Mouse (Mus musculus): ENCODE measurements around the gene Ufsp2. TPM values are rescaled to one million over a fixed set of nuclear protein-coding genes. Genes with fewer than 3 reads are reported as not detected.
A peak's percentile ranks its signal among the peaks of the same experiment; 100 is the strongest.

The Ufsp2 gene
- total and polyA plus RNA-seq, 2 experiments from 2014 or later: 16.9 to 61.4 TPM

DNA sequence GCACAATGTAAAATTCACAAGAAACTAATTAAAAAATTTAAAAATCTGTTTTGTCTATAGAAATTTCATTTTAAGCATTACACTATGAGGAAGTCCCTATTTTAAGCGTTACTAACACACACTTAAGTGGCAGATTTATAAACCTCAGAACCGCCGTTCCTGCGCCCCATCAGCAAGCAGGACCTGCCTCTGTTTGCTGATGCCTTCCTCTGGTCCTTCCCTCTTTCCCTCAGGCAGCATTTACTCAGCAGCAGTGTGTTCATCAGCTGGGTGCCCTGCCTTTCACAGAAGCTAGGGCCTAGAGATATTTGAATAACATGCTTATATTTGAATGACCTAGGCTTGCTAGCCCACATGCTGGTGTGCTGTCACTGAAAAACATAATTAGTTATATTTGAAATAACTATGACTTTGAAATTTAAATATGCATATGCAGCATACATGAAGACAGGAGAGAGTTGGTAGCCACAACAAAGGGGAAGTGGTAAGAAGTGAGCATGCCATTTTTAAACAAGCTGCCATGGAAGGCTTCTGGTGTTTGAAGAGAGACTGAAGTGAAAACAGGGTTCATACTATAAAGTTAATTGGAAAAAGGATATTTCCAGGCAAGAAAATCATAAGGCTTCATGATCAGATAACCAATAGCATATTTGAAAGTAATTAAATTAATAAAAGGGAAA is 15.4 kb downstream of the Ufsp2 start:
- no peak for DNase-seq (ENCODE audit: low spot score)
- no peak for TF ChIP-seq CTCF (IDR thresholded peaks at IDR 0.05; ENCODE audit: low read depth)
- TF ChIP-seq EP300 (IDR thresholded peaks at IDR 0.05; ENCODE audit: low read depth): no peak
- Histone ChIP-seq H3K4me1 (ENCODE audit: control insufficient read depth, insufficient read depth) (no peaks in the 10 kb centered on the region), H3K4me2 (ENCODE audit: low read depth, low read length) (no peak overlapping the region), H3K27me3 (ENCODE audit: control insufficient read depth, insufficient read depth, low read length) (no peaks in the 10 kb centered on the region), H3K36me3 (replicated peaks; ENCODE audit: control insufficient read depth, insufficient read depth, low read length) (peaks cover 49% of the 10 kb centered on the region), H3K9ac (replicated peaks; ENCODE audit: low read depth, low read length) (no peak overlapping the region), H3K27ac (ENCODE audit: low read depth) (no peak overlapping the region), H3K4me3 (ENCODE audit: low read depth, low read length) (no peak overlapping the region), H3K9me3 (replicated peaks; ENCODE audit: control insufficient read depth, low read length) (no peaks in the 10 kb centered on the region)
- 86% methylated on average over 4 of the region's 4 CpGs for WGBS
- no peak for ATAC-seq (ENCODE audit: insufficient read depth, low read depth)

GRCm38 (mm10) chr8:45994111-45994510 is 18.8 kb downstream of the Ufsp2 start:
- no peak overlapping the region for H3K4me3 ChIP-seq (ENCODE audit: low read depth, low read length)

GRCm38 (mm10) chr8:45995576-45995975 is 20.2 kb downstream of the Ufsp2 start:
- DNase-seq (ENCODE audit: low spot score) (no peak), ATAC-seq (ENCODE audit: insufficient read depth, low read depth) (no peak)
- peaks cover 7% of the 10 kb centered on the region; the same call in 1 of the 2 replicates for H3K4me1 ChIP-seq (ENCODE audit: control insufficient read depth, insufficient read depth)
- no peak overlapping the region for H3K9ac ChIP-seq (replicated peaks; ENCODE audit: low read depth, low read length)
- TF ChIP-seq CTCF (IDR thresholded peaks at IDR 0.05; ENCODE audit: low read depth) (no peak), EP300 (IDR thresholded peaks at IDR 0.05; ENCODE audit: low read depth) (no peak)
- 74% methylated on average over 3 of the region's 3 CpGs for WGBS
- no peak overlapping the region for H3K4me2 ChIP-seq (ENCODE audit: low read depth, low read length)
- H3K9me3 ChIP-seq (replicated peaks; ENCODE audit: control insufficient read depth, low read length): no peaks in the 10 kb centered on the region
- H3K27me3 ChIP-seq (ENCODE audit: control insufficient read depth, insufficient read depth, low read length): no peaks in the 10 kb centered on the region
- peaks cover 50% of the 10 kb centered on the region for H3K36me3 ChIP-seq (replicated peaks; ENCODE audit: control insufficient read depth, insufficient read depth, low read length)
- no peak overlapping the region for H3K27ac ChIP-seq (ENCODE audit: low read depth)
- no peak overlapping the region for H3K4me3 ChIP-seq (ENCODE audit: low read depth, low read length)

More at GRCm38 (mm10) chr8:45994111-45994510, 18.8 kb downstream of the Ufsp2 start:
- DNase-seq (ENCODE audit: low spot score) (no peak), ATAC-seq (ENCODE audit: insufficient read depth, low read depth) (no peak)
- Histone ChIP-seq H3K27ac (ENCODE audit: low read depth) (no peak overlapping the region), H3K4me2 (ENCODE audit: low read depth, low read length) (no peak overlapping the region), H3K9me3 (replicated peaks; ENCODE audit: control insufficient read depth, low read length) (no peaks in the 10 kb centered on the region), H3K9ac (replicated peaks; ENCODE audit: low read depth, low read length) (no peak overlapping the region), H3K27me3 (ENCODE audit: control insufficient read depth, insufficient read depth, low read length) (no peaks in the 10 kb centered on the region), H3K36me3 (replicated peaks; ENCODE audit: control insufficient read depth, insufficient read depth, low read length) (peaks cover 57% of the 10 kb centered on the region), H3K4me1 (ENCODE audit: control insufficient read depth, insufficient read depth) (peaks cover 2% of the 10 kb centered on the region; the same call in 1 of the 2 replicates)
- no peak for TF ChIP-seq EP300 (IDR thresholded peaks at IDR 0.05; ENCODE audit: low read depth)
- peak; percentile 5; the same call in 1 of the 2 replicates for TF ChIP-seq CTCF (IDR thresholded peaks at IDR 0.05; ENCODE audit: low read depth)
- WGBS: 98% methylated on average over 2 of the region's 2 CpGs

DNA sequence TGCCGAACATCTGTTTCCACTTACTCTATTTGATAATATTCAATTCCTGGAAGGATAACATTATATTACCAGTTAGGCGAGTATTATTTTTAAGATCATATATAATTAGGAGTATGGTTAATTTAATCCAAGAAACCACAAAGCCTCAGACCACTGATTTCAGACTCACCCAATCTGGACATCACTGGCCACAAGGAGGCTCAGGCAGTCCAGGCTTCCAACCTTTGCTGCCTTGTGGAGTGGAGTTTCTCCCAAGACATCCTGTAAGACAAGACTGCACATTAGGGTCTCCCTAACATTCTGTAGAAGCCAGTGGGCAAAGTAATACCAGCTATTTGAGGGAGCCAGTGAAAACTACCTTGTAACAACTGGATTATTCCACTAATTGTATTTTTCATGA is 22.9 kb downstream of the Ufsp2 start:
- Histone ChIP-seq H3K27ac (ENCODE audit: low read depth) (no peak overlapping the region), H3K4me3 (ENCODE audit: low read depth, low read length) (peak overlapping the region; percentile 16; the same call in 1 of the 2 replicates), H3K4me2 (ENCODE audit: low read depth, low read length) (peak overlapping the region; percentile 75), H3K4me1 (ENCODE audit: control insufficient read depth, insufficient read depth) (peaks cover 10% of the 10 kb centered on the region; the same call in 1 of the 2 replicates), H3K9me3 (replicated peaks; ENCODE audit: control insufficient read depth, low read length) (no peaks in the 10 kb centered on the region), H3K36me3 (replicated peaks; ENCODE audit: control insufficient read depth, insufficient read depth, low read length) (peaks cover 32% of the 10 kb centered on the region), H3K9ac (replicated peaks; ENCODE audit: low read depth, low read length) (no peak overlapping the region), H3K27me3 (ENCODE audit: control insufficient read depth, insufficient read depth, low read length) (no peaks in the 10 kb centered on the region)
- DNase-seq (ENCODE audit: low spot score): no peak
- peak; percentile 28 for TF ChIP-seq CTCF (IDR thresholded peaks at IDR 0.05; ENCODE audit: low read depth)
- TF ChIP-seq EP300 (IDR thresholded peaks at IDR 0.05; ENCODE audit: low read depth): no peak
- WGBS: 66% methylated on average over 2 of the region's 2 CpGs
- ATAC-seq (ENCODE audit: insufficient read depth, low read depth): no peak

GRCm38 (mm10) chr8:45999138-45999783 is 23.9 kb downstream of the Ufsp2 start, which contains the start of gene Lrp2bp:
TSS of gene Lrp2bp (plus strand) at chr8:45999303.
- Histone ChIP-seq H3K36me3 (replicated peaks; ENCODE audit: control insufficient read depth, insufficient read depth, low read length) (peaks cover 23% of the 10 kb centered on the region), H3K4me3 (ENCODE audit: low read depth, low read length) (peak within 1 kb of the TSS; percentile 57), H3K9me3 (replicated peaks; ENCODE audit: control insufficient read depth, low read length) (no peaks in the 10 kb centered on the region), H3K4me1 (ENCODE audit: control insufficient read depth, insufficient read depth) (peaks cover 10% of the 10 kb centered on the region; the same call in 1 of the 2 replicates), H3K27ac (ENCODE audit: low read depth) (peak within 1 kb of the TSS; percentile 98), H3K4me2 (ENCODE audit: low read depth, low read length) (peak within 1 kb of the TSS; percentile 75), H3K9ac (replicated peaks; ENCODE audit: low read depth, low read length) (peak within 1 kb of the TSS; percentile 75), H3K27me3 (ENCODE audit: control insufficient read depth, insufficient read depth, low read length) (no peaks in the 10 kb centered on the region)
- no peak for TF ChIP-seq CTCF (IDR thresholded peaks at IDR 0.05; ENCODE audit: low read depth)
- TF ChIP-seq EP300 (IDR thresholded peaks at IDR 0.05; ENCODE audit: low read depth): no peak
- 2% methylated on average over 22 of the region's 22 CpGs for WGBS
- no peak for ATAC-seq (ENCODE audit: insufficient read depth, low read depth)
- no peak for DNase-seq (ENCODE audit: low spot score)
